Mouse (Mus musculus): ENCODE data around the gene Ahnak.

DNA sequence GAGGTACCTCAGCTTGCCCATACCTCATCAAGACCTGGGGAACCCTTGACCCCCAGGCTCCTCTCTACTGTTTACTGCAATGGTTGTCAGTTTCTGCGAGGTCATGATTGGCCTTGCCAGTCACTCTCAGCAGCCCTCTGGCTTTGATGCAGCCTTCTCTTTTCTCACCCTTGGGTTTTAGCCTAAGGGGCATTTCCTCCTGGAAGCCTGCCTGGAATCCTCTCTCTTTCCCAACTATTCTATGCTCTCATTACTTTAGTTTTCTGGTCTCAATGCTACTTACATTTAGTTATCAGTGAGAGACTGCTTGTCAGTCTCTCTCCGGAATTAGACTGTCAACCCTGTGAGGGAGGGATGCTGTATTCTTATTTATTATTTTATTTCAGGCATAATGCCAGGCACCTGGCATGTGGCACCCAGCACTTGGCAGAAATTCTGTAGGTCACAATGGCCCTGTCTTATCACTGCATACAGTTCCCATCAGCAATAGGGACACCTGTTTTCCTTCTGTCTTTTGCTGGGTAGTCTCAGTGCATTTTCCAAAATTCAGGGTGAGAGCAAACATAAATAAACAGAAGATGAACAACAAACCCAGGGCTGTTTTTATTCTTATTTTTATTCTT, 40.7 kb downstream of the Ahnak start:
- TF ChIP-seq ZC3H11A (IDR thresholded peaks at IDR 0.05; ENCODE audit: borderline replicate concordance, low read depth, low read length): no peak
- no peak for TF ChIP-seq ZNF384 (IDR thresholded peaks at IDR 0.05; ENCODE audit: low read depth, low read length)
- no peak for TF ChIP-seq HCFC1 (IDR thresholded peaks at IDR 0.05; ENCODE audit: borderline replicate concordance, insufficient read depth, low read length)
- no peak for TF ChIP-seq MAFK (IDR thresholded peaks at IDR 0.05; ENCODE audit: insufficient read depth, low read depth, low read length)

Data from ES-E14 (cell line).